Mouse (Mus musculus) hindbrain, postnatal 0 days (tissue): ENCODE data around the gene Maco1. TPM values are rescaled to one million over a fixed set of nuclear protein-coding genes. Genes with fewer than 3 reads are reported as not detected.
A peak's percentile ranks its signal among the peaks of the same experiment; 100 is the strongest.

ENCODE experiments used
- ATAC-seq: fragments of 200-750 bp; cut with Nextera tagmentation; 2 replicates; pipeline ENCODE4 v1.8.0; 2017; ENCODE audit warnings: mild to moderate bottlenecking, moderate TSS enrichment, moderate library complexity
- DNase-seq: peaks from one replicate; pipeline ENCODE4 v3.0.0-alpha.2; 2015; ENCODE audit warnings: low spot score
- H3K27ac ChIP-seq: fragments of 300-500 bp; sonication (generic); 2 replicates; pipeline ENCODE4 v1.5.1; 2014; ENCODE audit warnings: mild to moderate bottlenecking
- H3K27me3 ChIP-seq: fragments of 300-500 bp; sonication (generic); 2 replicates; pipeline ENCODE4 v1.6.1; 2014; ENCODE audit warnings: low read length, mixed read lengths; ENCODE audit not compliant: insufficient read depth
- H3K36me3 ChIP-seq: fragments of 300-500 bp; sonication (generic); 2 replicates; pipeline ENCODE4 v1.6.1; 2014; ENCODE audit warnings: low read length, mixed read lengths; ENCODE audit not compliant: insufficient read depth
- H3K4me1 ChIP-seq: fragments of 300-500 bp; sonication (generic); 2 replicates; pipeline ENCODE4 v1.6.1; 2014; ENCODE audit warnings: antibody characterized with exemption, low read length, mixed read lengths; ENCODE audit not compliant: insufficient read depth
- H3K4me2 ChIP-seq: fragments of 300-500 bp; sonication (generic); 2 replicates; pipeline ENCODE4 v1.6.1; 2014; ENCODE audit warnings: low read depth, mild to moderate bottlenecking, low read length, moderate library complexity, mixed read lengths
- H3K4me3 ChIP-seq: fragments of 300-500 bp; sonication (generic); 2 replicates; pipeline ENCODE4 v1.5.1; 2014; ENCODE audit warnings: low read length
- H3K9ac ChIP-seq: fragments of 300-500 bp; sonication (generic); replicated peaks from 2 replicates; pipeline ENCODE4 v1.6.1; 2014; ENCODE audit warnings: mild to moderate bottlenecking, low read length, moderate library complexity, mixed read lengths
- H3K9me3 ChIP-seq: fragments of 300-500 bp; sonication (generic); 2 replicates; pipeline ENCODE4 v1.6.1; 2016; ENCODE audit warnings: low read length, mixed read lengths
- CTCF ChIP-seq: IDR thresholded peaks from 2 replicates; pipeline ENCODE4 v1.5.1; 2016; ENCODE audit warnings: antibody characterized with exemption, control low read depth, low read depth
- WGBS: fragments of 180-500 bp; shearing (Covaris S2); extraction: QIAGEN DNeasy Blood & Tissue Kit; methylation state at CpG from one replicate; pipeline ENCODE4 v1.1.7; 2014; 5-methylcytosine and 5-hydroxymethylcytosine counted together
- polyA plus RNA-seq: library from polyadenylated mRNA; unstranded; fragments of >200 nt; fragmentation: Nextera tagmentation; extraction: Ambion mirVana; gene quantifications from 2 replicates; pipeline ENCODE4 v1.2.1, GENCODE M21; 2015
- total RNA-seq: library from RNA; depleted of rRNA; stranded (reverse); fragments of >200 nt; gene quantifications from 2 replicates; pipeline ENCODE4 v1.2.3, GENCODE M21; 2014

Gene Maco1
- total and polyA plus RNA-seq, 2 experiments from 2014 or later, result 45.5 to 70.3 TPM

GRCm38 (mm10) chr4:134880041-134880440 is 26.9 kb upstream of the Maco1 start:
- TF ChIP-seq CTCF, result peak; percentile 63
- no peaks in the 10 kb centered on the region for H3K36me3 ChIP-seq
- H3K27me3 ChIP-seq, result no peaks in the 10 kb centered on the region
- H3K4me3 ChIP-seq, result peak overlapping the region; percentile 27
- no peak for ATAC-seq
- H3K9me3 ChIP-seq, result no peaks in the 10 kb centered on the region
- peak; percentile 19 for DNase-seq
- WGBS, result 36% methylated on average over 6 of the region's 6 CpGs
- H3K4me2 ChIP-seq, result peak overlapping the region; percentile 64
- H3K4me1 ChIP-seq, result peaks cover 5% of the 10 kb centered on the region; the same call in 1 of the 2 replicates
- H3K27ac ChIP-seq, result no peak overlapping the region
- no peak overlapping the region; the same call in 1 of the 2 replicates for H3K9ac ChIP-seq

GRCm38 (mm10) chr4:134879410-134879981 is 26.4 kb upstream of the Maco1 start:
- Histone ChIP-seq H3K9ac (no peak overlapping the region; the same call in 1 of the 2 replicates), H3K4me3 (peak overlapping the region; percentile 27), H3K27me3 (no peaks in the 10 kb centered on the region), H3K36me3 (no peaks in the 10 kb centered on the region), H3K27ac (no peak overlapping the region), H3K9me3 (no peaks in the 10 kb centered on the region), H3K4me2 (peak overlapping the region; percentile 64), H3K4me1 (peaks cover 5% of the 10 kb centered on the region; the same call in 1 of the 2 replicates)
- DNase-seq (peak; percentile 84), ATAC-seq (0 out of 2 replicates have a peak, but pooled peaks have one; percentile 38)
- peak; percentile 82 for TF ChIP-seq CTCF
- WGBS, result 5% methylated on average over 17 of the region's 17 CpGs

GRCm38 (mm10) chr4:134876171-134876570 is 23.0 kb upstream of the Maco1 start:
- Histone ChIP-seq H3K27ac (no peak overlapping the region), H3K27me3 (no peaks in the 10 kb centered on the region), H3K36me3 (no peaks in the 10 kb centered on the region), H3K4me1 (peaks cover 5% of the 10 kb centered on the region; the same call in 1 of the 2 replicates), H3K9ac (no peak overlapping the region), H3K9me3 (no peaks in the 10 kb centered on the region), H3K4me3 (no peak overlapping the region), H3K4me2 (no peak overlapping the region)
- no peak for DNase-seq
- WGBS, result 84% methylated on average over 9 of the region's 9 CpGs
- no peak for TF ChIP-seq CTCF
- ATAC-seq, result no peak

- no peak for DNase-seq
- TF ChIP-seq CTCF, result no peak
- Histone ChIP-seq H3K9me3 (no peaks in the 10 kb centered on the region), H3K4me1 (no peaks in the 10 kb centered on the region), H3K4me2 (no peak overlapping the region), H3K4me3 (no peak overlapping the region), H3K36me3 (no peaks in the 10 kb centered on the region), H3K27me3 (peaks cover 6% of the 10 kb centered on the region; the same call in 1 of the 2 replicates), H3K27ac (no peak overlapping the region), H3K9ac (no peak overlapping the region)
- 52% methylated on average over 2 of the region's 2 CpGs for WGBS
- no peak for ATAC-seq
These were observed 18.8 kb upstream of the Maco1 start for GRCm38 (mm10) chr4:134871950-134872349.

- Histone ChIP-seq H3K4me2 (no peak overlapping the region), H3K27me3 (peaks cover 6% of the 10 kb centered on the region; the same call in 1 of the 2 replicates), H3K4me3 (no peak overlapping the region), H3K9me3 (no peaks in the 10 kb centered on the region), H3K36me3 (no peaks in the 10 kb centered on the region), H3K27ac (no peak overlapping the region), H3K4me1 (no peaks in the 10 kb centered on the region), H3K9ac (no peak overlapping the region)
- no peak for ATAC-seq
- TF ChIP-seq CTCF, result no peak
- 49% methylated on average over 4 of the region's 4 CpGs for WGBS
- no peak for DNase-seq
These were observed 18.3 kb upstream of the Maco1 start for GRCm38 (mm10) chr4:134871477-134871876.

GRCm38 (mm10) chr4:134869815-134870375 is 16.8 kb upstream of the Maco1 start:
- peaks cover 6% of the 10 kb centered on the region; the same call in 1 of the 2 replicates for H3K27me3 ChIP-seq
- ATAC-seq, result no peak
- H3K4me3 ChIP-seq, result no peak overlapping the region
- H3K27ac ChIP-seq, result no peak overlapping the region
- no peak for TF ChIP-seq CTCF
- WGBS, result 60% methylated on average over 7 of the region's 7 CpGs
- no peak overlapping the region for H3K9ac ChIP-seq
- DNase-seq, result no peak
- no peaks in the 10 kb centered on the region for H3K36me3 ChIP-seq
- no peaks in the 10 kb centered on the region for H3K9me3 ChIP-seq
- no peaks in the 10 kb centered on the region for H3K4me1 ChIP-seq
- H3K4me2 ChIP-seq, result no peak overlapping the region

- WGBS, result 17% methylated on average over 16 of the region's 16 CpGs
- no peak for TF ChIP-seq CTCF
- Histone ChIP-seq H3K4me2 (no peak overlapping the region), H3K36me3 (no peaks in the 10 kb centered on the region), H3K4me3 (no peak overlapping the region), H3K4me1 (no peaks in the 10 kb centered on the region), H3K27ac (no peak overlapping the region), H3K9ac (no peak overlapping the region), H3K27me3 (peaks cover 6% of the 10 kb centered on the region; the same call in 1 of the 2 replicates), H3K9me3 (no peaks in the 10 kb centered on the region)
- DNase-seq (no peak), ATAC-seq (no peak)
These were observed 16.1 kb upstream of the Maco1 start for GRCm38 (mm10) chr4:134869068-134869730.
